Mouse (Mus musculus): ENCODE measurements at regions not wholly inside any gene's neighbourhood (a gene's known extent, or its start where the extent isn't known, plus 50 kb on each side); places are given as distances from the start of the nearest gene placed in this dataset.

GRCm38 (mm10) chr14:115038788-115039187 lies 53.2 kb upstream of the Gpc5 start:
- TF ChIP-seq CTCF (IDR thresholded peaks at IDR 0.05; ENCODE audit: control insufficient read depth, insufficient read depth, insufficient replicate concordance, low read depth, low read length) (no peak), POLR2A (IDR thresholded peaks at IDR 0.05; ENCODE audit: control insufficient read depth, low read depth, low read length) (no peak)
